Mouse (Mus musculus): ENCODE results near the gene AA467197. TPM values are rescaled to one million over a fixed set of nuclear protein-coding genes. Genes with fewer than 3 reads are reported as not detected.

AA467197 gene
- polyA plus RNA-seq, 2 experiments: 0.16 to 0.30 TPM

GRCm38 (mm10) chr2:122665973-122666875, 29.4 kb downstream of the AA467197 start:
- peak; percentile 66 for TF ChIP-seq CTCF (IDR thresholded peaks at IDR 0.05; ENCODE audit: low read depth)
- TF ChIP-seq EP300 (IDR thresholded peaks at IDR 0.05; ENCODE audit: low read depth): no peak
- WGBS (ENCODE audit: insufficient replicate concordance): 24% methylated on average over 12 of the region's 12 CpGs
- H3K4me2 ChIP-seq (ENCODE audit: low read depth): no peak overlapping the region
- ATAC-seq (ENCODE audit: insufficient read depth): no peak
- no peaks in the 10 kb centered on the region for H3K4me1 ChIP-seq (replicated peaks; ENCODE audit: control insufficient read depth in 2 of 2, insufficient read depth in 2 of 2, low read length in 1 of 2)
- H3K27me3 ChIP-seq (ENCODE audit: control insufficient read depth, insufficient read depth, low read length): no peaks in the 10 kb centered on the region
- H3K9me3 ChIP-seq (ENCODE audit: control insufficient read depth, low read length): no peaks in the 10 kb centered on the region
- no peak overlapping the region for H3K27ac ChIP-seq
- no peaks in the 10 kb centered on the region for H3K36me3 ChIP-seq (replicated peaks; ENCODE audit: control insufficient read depth, insufficient read depth, low read depth)
- no peak overlapping the region for H3K9ac ChIP-seq (replicated peaks)
- no peak overlapping the region for H3K4me3 ChIP-seq (ENCODE audit: insufficient read depth in 1 of 2, low read depth in 2 of 2, low read length in 2 of 2)
- no peak for DNase-seq (ENCODE audit: low read depth in 3 of 3, low spot score in 3 of 3)

- Histone ChIP-seq H3K27me3 (ENCODE audit: control insufficient read depth, insufficient read depth, low read length) (no peaks in the 10 kb centered on the region), H3K9ac (replicated peaks) (no peak overlapping the region), H3K27ac (no peak overlapping the region), H3K36me3 (replicated peaks; ENCODE audit: control insufficient read depth, insufficient read depth, low read depth) (no peaks in the 10 kb centered on the region), H3K4me3 (ENCODE audit: insufficient read depth in 1 of 2, low read depth in 2 of 2, low read length in 2 of 2) (no peak overlapping the region), H3K4me2 (ENCODE audit: low read depth) (no peak overlapping the region), H3K9me3 (ENCODE audit: control insufficient read depth, low read length) (no peaks in the 10 kb centered on the region), H3K4me1 (replicated peaks; ENCODE audit: control insufficient read depth in 2 of 2, insufficient read depth in 2 of 2, low read length in 1 of 2) (no peaks in the 10 kb centered on the region)
- no peak for DNase-seq (ENCODE audit: low read depth in 3 of 3, low spot score in 3 of 3)
- no peak for ATAC-seq (ENCODE audit: insufficient read depth)
- 32% methylated on average over 5 of the region's 5 CpGs for WGBS (ENCODE audit: insufficient replicate concordance)
- TF ChIP-seq CTCF (IDR thresholded peaks at IDR 0.05; ENCODE audit: low read depth): peak; percentile 38
- no peak for TF ChIP-seq EP300 (IDR thresholded peaks at IDR 0.05; ENCODE audit: low read depth)
Measured at GRCm38 (mm10) chr2:122667856-122668255, 31.1 kb downstream of the AA467197 start.

- Histone ChIP-seq H3K9ac (replicated peaks) (no peak overlapping the region), H3K4me3 (ENCODE audit: insufficient read depth in 1 of 2, low read depth in 2 of 2, low read length in 2 of 2) (no peak overlapping the region), H3K4me1 (replicated peaks; ENCODE audit: control insufficient read depth in 2 of 2, insufficient read depth in 2 of 2, low read length in 1 of 2) (no peaks in the 10 kb centered on the region), H3K4me2 (ENCODE audit: low read depth) (no peak overlapping the region), H3K36me3 (replicated peaks; ENCODE audit: control insufficient read depth, insufficient read depth, low read depth) (no peaks in the 10 kb centered on the region), H3K9me3 (ENCODE audit: control insufficient read depth, low read length) (no peaks in the 10 kb centered on the region), H3K27me3 (ENCODE audit: control insufficient read depth, insufficient read depth, low read length) (no peaks in the 10 kb centered on the region), H3K27ac (no peak overlapping the region)
- TF ChIP-seq EP300 (IDR thresholded peaks at IDR 0.05; ENCODE audit: low read depth) (no peak), CTCF (IDR thresholded peaks at IDR 0.05; ENCODE audit: low read depth) (no peak)
- DNase-seq (ENCODE audit: low read depth in 3 of 3, low spot score in 3 of 3) (no peak), ATAC-seq (ENCODE audit: insufficient read depth) (no peak)
- 54% methylated on average over 5 of the region's 5 CpGs for WGBS (ENCODE audit: insufficient replicate concordance)
Measured at GRCm38 (mm10) chr2:122671714-122672113, 34.9 kb downstream of the AA467197 start.

- 16% methylated on average over 5 of the region's 5 CpGs for WGBS (ENCODE audit: insufficient replicate concordance)
- Histone ChIP-seq H3K9ac (replicated peaks) (no peak overlapping the region), H3K4me3 (ENCODE audit: insufficient read depth in 1 of 2, low read depth in 2 of 2, low read length in 2 of 2) (no peak overlapping the region), H3K27ac (no peak overlapping the region), H3K27me3 (ENCODE audit: control insufficient read depth, insufficient read depth, low read length) (no peaks in the 10 kb centered on the region), H3K36me3 (replicated peaks; ENCODE audit: control insufficient read depth, insufficient read depth, low read depth) (no peaks in the 10 kb centered on the region), H3K9me3 (ENCODE audit: control insufficient read depth, low read length) (no peaks in the 10 kb centered on the region), H3K4me2 (ENCODE audit: low read depth) (no peak overlapping the region), H3K4me1 (replicated peaks; ENCODE audit: control insufficient read depth in 2 of 2, insufficient read depth in 2 of 2, low read length in 1 of 2) (no peaks in the 10 kb centered on the region)
- TF ChIP-seq EP300 (IDR thresholded peaks at IDR 0.05; ENCODE audit: low read depth) (no peak), CTCF (IDR thresholded peaks at IDR 0.05; ENCODE audit: low read depth) (no peak)
- ATAC-seq (ENCODE audit: insufficient read depth) (no peak), DNase-seq (ENCODE audit: low read depth in 3 of 3, low spot score in 3 of 3) (no peak)
Measured at GRCm38 (mm10) chr2:122672841-122673240, 36.1 kb downstream of the AA467197 start.

- Histone ChIP-seq H3K4me3 (ENCODE audit: insufficient read depth in 1 of 2, low read depth in 2 of 2, low read length in 2 of 2) (no peak overlapping the region), H3K27me3 (ENCODE audit: control insufficient read depth, insufficient read depth, low read length) (no peaks in the 10 kb centered on the region), H3K4me1 (replicated peaks; ENCODE audit: control insufficient read depth in 2 of 2, insufficient read depth in 2 of 2, low read length in 1 of 2) (no peaks in the 10 kb centered on the region), H3K4me2 (ENCODE audit: low read depth) (no peak overlapping the region), H3K9me3 (ENCODE audit: control insufficient read depth, low read length) (no peaks in the 10 kb centered on the region), H3K27ac (no peak overlapping the region), H3K36me3 (replicated peaks; ENCODE audit: control insufficient read depth, insufficient read depth, low read depth) (no peaks in the 10 kb centered on the region), H3K9ac (replicated peaks) (no peak overlapping the region)
- 61% methylated on average over 2 of the region's 2 CpGs for WGBS (ENCODE audit: insufficient replicate concordance)
- DNase-seq (ENCODE audit: low read depth in 3 of 3, low spot score in 3 of 3) (no peak), ATAC-seq (ENCODE audit: insufficient read depth) (no peak)
- TF ChIP-seq EP300 (IDR thresholded peaks at IDR 0.05; ENCODE audit: low read depth) (no peak), CTCF (IDR thresholded peaks at IDR 0.05; ENCODE audit: low read depth) (no peak)
Measured at GRCm38 (mm10) chr2:122675126-122675525, 38.3 kb downstream of the AA467197 start.
